Mouse (Mus musculus): Measurements from ENCODE around the gene Gm20388. TPM values are rescaled to one million over a fixed set of nuclear protein-coding genes. Genes with fewer than 3 reads are reported as not detected.

Gm20388 gene
- polyA plus RNA-seq, 1 experiment from 2014 or later = 2.5 TPM

- 85% methylated on average over 9 of the region's 9 CpGs for WGBS
- H3K4me1 ChIP-seq = peaks cover 65% of the 10 kb centered on the region
- peak overlapping the region; percentile 4; the same call in 1 of the 2 replicates for H3K27ac ChIP-seq
- no peaks in the 10 kb centered on the region for H3K9me3 ChIP-seq (replicated peaks)
- no peaks in the 10 kb centered on the region for H3K36me3 ChIP-seq
- no peak overlapping the region for H3K4me3 ChIP-seq
- peaks cover 55% of the 10 kb centered on the region for H3K27me3 ChIP-seq (ENCODE audit: low read depth, poor library complexity, severe bottlenecking)
- DNase-seq (ENCODE audit: low spot score) = no peak
These were observed 483.2 kb downstream of the Gm20388 start for GRCm38 (mm10) chr8:120393871-120394275.

- WGBS = 89% methylated on average over 3 of the region's 3 CpGs
- no peaks in the 10 kb centered on the region for H3K9me3 ChIP-seq (replicated peaks)
- peaks cover 71% of the 10 kb centered on the region for H3K4me1 ChIP-seq
- H3K27me3 ChIP-seq (ENCODE audit: low read depth, poor library complexity, severe bottlenecking) = peaks cover 63% of the 10 kb centered on the region
- no peaks in the 10 kb centered on the region for H3K36me3 ChIP-seq
- no peak for DNase-seq (ENCODE audit: low spot score)
- no peak overlapping the region for H3K4me3 ChIP-seq
- no peak overlapping the region for H3K27ac ChIP-seq
These were observed 485.3 kb downstream of the Gm20388 start for GRCm38 (mm10) chr8:120395892-120396291.

- WGBS = 63% methylated on average over 3 of the region's 3 CpGs
- Histone ChIP-seq H3K27me3 (ENCODE audit: low read depth, poor library complexity, severe bottlenecking) (peaks cover 57% of the 10 kb centered on the region), H3K36me3 (no peaks in the 10 kb centered on the region), H3K4me1 (peaks cover 66% of the 10 kb centered on the region), H3K4me3 (no peak overlapping the region), H3K9me3 (replicated peaks) (no peaks in the 10 kb centered on the region), H3K27ac (no peak overlapping the region)
- no peak for DNase-seq (ENCODE audit: low spot score)
These were observed 486.1 kb downstream of the Gm20388 start for GRCm38 (mm10) chr8:120396756-120397155.

GRCm38 (mm10) chr8:120397444-120398411, 487.1 kb downstream of the Gm20388 start:
- Histone ChIP-seq H3K4me3 (no peak overlapping the region), H3K4me1 (peaks cover 62% of the 10 kb centered on the region), H3K9me3 (replicated peaks) (no peaks in the 10 kb centered on the region), H3K27ac (0 out of 2 replicates have a peak overlapping the region, but pooled peaks have one; percentile 17), H3K27me3 (ENCODE audit: low read depth, poor library complexity, severe bottlenecking) (peaks cover 49% of the 10 kb centered on the region), H3K36me3 (no peaks in the 10 kb centered on the region)
- WGBS = 53% methylated on average over 15 of the region's 15 CpGs
- no peak for DNase-seq (ENCODE audit: low spot score)

GRCm38 (mm10) chr8:120399212-120399934, 488.7 kb downstream of the Gm20388 start:
- 65% methylated on average over 33 of the region's 33 CpGs for WGBS
- no peak overlapping the region for H3K4me3 ChIP-seq
- H3K4me1 ChIP-seq = peaks cover 60% of the 10 kb centered on the region
- DNase-seq (ENCODE audit: low spot score) = no peak
- H3K27ac ChIP-seq = no peak overlapping the region
- peaks cover 42% of the 10 kb centered on the region for H3K27me3 ChIP-seq (ENCODE audit: low read depth, poor library complexity, severe bottlenecking)
- H3K36me3 ChIP-seq = no peaks in the 10 kb centered on the region
- H3K9me3 ChIP-seq (replicated peaks) = no peaks in the 10 kb centered on the region

GRCm38 (mm10) chr8:120401216-120401615, 490.6 kb downstream of the Gm20388 start:
- no peak for DNase-seq (ENCODE audit: low spot score)
- 76% methylated on average over 2 of the region's 2 CpGs for WGBS
- Histone ChIP-seq H3K27me3 (ENCODE audit: low read depth, poor library complexity, severe bottlenecking) (peaks cover 54% of the 10 kb centered on the region), H3K36me3 (no peaks in the 10 kb centered on the region), H3K27ac (no peak overlapping the region), H3K9me3 (replicated peaks) (no peaks in the 10 kb centered on the region), H3K4me3 (no peak overlapping the region), H3K4me1 (peaks cover 71% of the 10 kb centered on the region)

- no peaks in the 10 kb centered on the region for H3K36me3 ChIP-seq
- H3K27ac ChIP-seq = no peak overlapping the region
- H3K9me3 ChIP-seq (replicated peaks) = no peaks in the 10 kb centered on the region
- 87% methylated on average over 7 of the region's 7 CpGs for WGBS
- DNase-seq (ENCODE audit: low spot score) = no peak
- no peak overlapping the region for H3K4me3 ChIP-seq
- H3K4me1 ChIP-seq = peaks cover 75% of the 10 kb centered on the region
- peaks cover 59% of the 10 kb centered on the region for H3K27me3 ChIP-seq (ENCODE audit: low read depth, poor library complexity, severe bottlenecking)
These were observed 491.1 kb downstream of the Gm20388 start for GRCm38 (mm10) chr8:120401712-120402111.

- DNase-seq (ENCODE audit: low spot score) = no peak
- H3K27me3 ChIP-seq (ENCODE audit: low read depth, poor library complexity, severe bottlenecking) = peaks cover 51% of the 10 kb centered on the region
These were observed 493.1 kb downstream of the Gm20388 start for GRCm38 (mm10) chr8:120403606-120404269.

GRCm38 (mm10) chr8:120404609-120405036, 494.0 kb downstream of the Gm20388 start:
- Histone ChIP-seq H3K27me3 (ENCODE audit: low read depth, poor library complexity, severe bottlenecking) (peaks cover 51% of the 10 kb centered on the region), H3K9me3 (replicated peaks) (no peaks in the 10 kb centered on the region), H3K27ac (0 out of 2 replicates have a peak overlapping the region, but pooled peaks have one; percentile 2), H3K4me1 (peaks cover 75% of the 10 kb centered on the region), H3K4me3 (no peak overlapping the region), H3K36me3 (no peaks in the 10 kb centered on the region)
- 42% methylated on average over 7 of the region's 7 CpGs for WGBS
- DNase-seq (ENCODE audit: low spot score) = peak; percentile 75

More at GRCm38 (mm10) chr8:120403606-120404269, 493.1 kb downstream of the Gm20388 start:
- Histone ChIP-seq H3K4me3 (no peak overlapping the region), H3K4me1 (peaks cover 75% of the 10 kb centered on the region), H3K36me3 (no peaks in the 10 kb centered on the region), H3K27ac (0 out of 2 replicates have a peak overlapping the region, but pooled peaks have one; percentile 2), H3K9me3 (replicated peaks) (no peaks in the 10 kb centered on the region)
- 83% methylated on average over 7 of the region's 7 CpGs for WGBS

- H3K4me3 ChIP-seq = no peak overlapping the region
- no peak overlapping the region for H3K27ac ChIP-seq
- WGBS = 94% methylated on average over 12 of the region's 12 CpGs
- DNase-seq (ENCODE audit: low spot score) = no peak
- peaks cover 82% of the 10 kb centered on the region for H3K4me1 ChIP-seq
- no peaks in the 10 kb centered on the region for H3K9me3 ChIP-seq (replicated peaks)
- no peaks in the 10 kb centered on the region for H3K36me3 ChIP-seq
- H3K27me3 ChIP-seq (ENCODE audit: low read depth, poor library complexity, severe bottlenecking) = peaks cover 52% of the 10 kb centered on the region
These were observed 495.5 kb downstream of the Gm20388 start for GRCm38 (mm10) chr8:120406008-120406632.

- peak; percentile 90 for DNase-seq (ENCODE audit: low spot score)
- H3K4me1 ChIP-seq = peaks cover 91% of the 10 kb centered on the region
- H3K27ac ChIP-seq = peak overlapping the region; percentile 69
- H3K36me3 ChIP-seq = no peaks in the 10 kb centered on the region
- H3K27me3 ChIP-seq (ENCODE audit: low read depth, poor library complexity, severe bottlenecking) = peaks cover 66% of the 10 kb centered on the region
- WGBS = 2% methylated on average over 9 of the region's 9 CpGs
- H3K9me3 ChIP-seq (replicated peaks) = no peaks in the 10 kb centered on the region
- H3K4me3 ChIP-seq = peak overlapping the region; percentile 1; the same call in 1 of the 2 replicates
These were observed 497.1 kb downstream of the Gm20388 start for GRCm38 (mm10) chr8:120407701-120408240.
